Mouse (Mus musculus): ENCODE results near the gene Asb1. TPM values are rescaled to one million over a fixed set of nuclear protein-coding genes. Genes with fewer than 3 reads are reported as not detected.

Gene Asb1
- total RNA-seq, 2 experiments from 2014 or later, result 19.0 to 25.7 TPM

DNA sequence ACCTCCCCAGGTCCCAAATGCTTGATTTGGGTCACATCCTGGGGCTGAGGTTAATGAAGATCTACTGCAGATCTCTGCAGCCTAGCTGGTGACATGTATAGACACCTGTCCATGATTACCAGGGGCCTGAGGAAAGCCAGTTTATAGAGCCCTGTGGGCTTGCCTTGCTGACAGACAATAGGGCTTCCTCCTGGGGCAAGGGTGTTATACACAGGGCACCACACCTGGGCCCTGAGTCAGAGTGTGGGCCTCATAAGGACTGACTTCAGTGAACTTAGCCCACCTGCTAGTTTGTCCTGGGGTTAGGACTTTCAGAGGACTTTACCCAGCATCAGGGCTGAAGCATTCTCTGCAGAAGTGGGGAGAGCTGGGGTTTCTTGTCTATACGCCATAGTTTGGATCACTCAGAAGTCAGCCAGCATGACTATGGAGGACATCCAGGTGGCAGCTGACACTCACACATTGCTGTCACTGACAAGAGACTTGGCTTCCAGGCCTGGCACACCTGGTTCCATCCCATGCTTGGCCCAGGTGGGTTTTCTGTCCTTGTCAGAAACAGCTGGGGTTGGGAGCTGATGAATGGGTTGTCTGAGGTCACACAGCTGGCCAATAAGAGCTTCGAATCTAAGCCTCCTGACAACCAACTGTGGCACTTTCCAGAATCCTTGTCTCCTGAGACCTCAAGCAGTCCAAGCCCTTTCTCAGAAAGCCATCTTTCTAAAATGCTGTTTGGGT is 61.2 kb downstream of the Asb1 start:
- DNase-seq (ENCODE audit: low spot score in 2 of 2), result no peak

- DNase-seq (ENCODE audit: low spot score in 2 of 2), result no peak
Observed at GRCm38 (mm10) chr1:91605632-91606031, 65.3 kb downstream of the Asb1 start.

DNA sequence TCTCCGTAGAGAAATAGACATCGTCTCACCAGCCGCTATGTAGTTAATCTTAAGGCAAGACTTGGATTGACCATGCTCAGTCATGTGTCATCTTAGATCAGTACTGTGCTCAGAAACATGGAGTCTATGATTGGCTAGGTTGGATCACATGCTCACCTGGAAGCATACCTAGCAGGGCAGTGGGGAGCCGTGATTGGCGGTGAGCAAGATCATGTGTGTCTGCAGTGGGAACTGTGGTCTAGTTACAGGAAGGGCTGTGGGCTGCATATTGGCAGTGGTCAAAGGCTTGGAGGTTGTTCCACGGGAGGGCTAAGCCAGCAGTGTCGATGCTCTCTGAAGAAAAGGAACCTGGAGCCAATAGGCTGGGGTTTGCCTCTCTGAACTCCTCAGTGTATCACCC is 66.4 kb downstream of the Asb1 start:
- no peak for DNase-seq (ENCODE audit: low spot score in 2 of 2)

- DNase-seq (ENCODE audit: low spot score in 2 of 2), result no peak
Observed at GRCm38 (mm10) chr1:91607141-91607540, 66.8 kb downstream of the Asb1 start.

Other genes with a start within 250 kb of the Asb1 start
- gene Scly, start 242.2 kb upstream of the Asb1 start, total RNA-seq (2021), result 10 to 100 TPM; 18.8 to 21.3 TPM
- gene Espnl, start 218.5 kb upstream of the Asb1 start, total RNA-seq (2021), result under 1 TPM; 0.06 to 0.08 TPM
- gene Klhl30, start 189.5 kb upstream of the Asb1 start, total RNA-seq (2021), result 1 to 10 TPM; 1.5 to 3.5 TPM
- gene Erfe, start 174.1 kb upstream of the Asb1 start, total RNA-seq (2021), result 1 to 10 TPM; 1.7 to 1.8 TPM
- gene Ilkap, start 141.7 kb upstream of the Asb1 start, total RNA-seq (2021), result 100 to 1,000 TPM; 104 TPM
- 10 to 100 TPM; 56.0 to 71.0 TPM for gene Hes6, start 126.5 kb upstream of the Asb1 start, total RNA-seq (2021)
- gene Per2, start 81.2 kb upstream of the Asb1 start, total RNA-seq (2021), result 10 to 100 TPM; 23.6 to 27.1 TPM
- gene Traf3ip1, start 45.9 kb upstream of the Asb1 start, total RNA-seq (2021), result 10 to 100 TPM; 10.5 to 12.6 TPM